Comparison of ENCODE assay signal across 8 mouse cellular contexts in genomic region chr2:164857101-164857821, GRCm38 (mm10). TPM values are rescaled to one million over a fixed set of nuclear protein-coding genes. Genes with fewer than 3 reads are reported as not detected.
DNase-seq lines count a peak whose midpoint lies in the region; ATAC-seq and TF ChIP-seq lines count a peak whose summit lies in the region.

Gene Pltp, minus strand, starts transcription at chr2:164857711.

- H3K4me2 ChIP-seq in intestine, embryonic 15.5 days (replicated peaks) = peak within 1 kb of the TSS; percentile 93
- H3K4me2 ChIP-seq in liver, embryonic 11.5 days = peak within 1 kb of the TSS; percentile 80
- H3K4me2 ChIP-seq in midbrain, postnatal 0 days (ENCODE audit: low read depth, low read length, poor library complexity, severe bottlenecking) = peak within 1 kb of the TSS; percentile 95

- 1% methylated on average over 47 of the region's 47 CpGs for WGBS in spleen, adult 2 months
- WGBS in intestine, embryonic 15.5 days = under 1% methylated on average over 44 of the region's 47 CpGs
- WGBS in liver, embryonic 11.5 days = 1% methylated on average over 47 of the region's 47 CpGs
- 1% methylated on average over 47 of the region's 47 CpGs for WGBS in midbrain, postnatal 0 days

- no peaks in the 10 kb centered on the region for H3K9me3 ChIP-seq in intestine, embryonic 15.5 days
- H3K9me3 ChIP-seq in liver, embryonic 11.5 days (ENCODE audit: control insufficient read depth, low read length) = no peaks in the 10 kb centered on the region
- H3K9me3 ChIP-seq in midbrain, postnatal 0 days (ENCODE audit: low read length) = no peaks in the 10 kb centered on the region

- peak within 1 kb of the TSS; percentile 48 for H3K9ac ChIP-seq in intestine, embryonic 15.5 days
- no peak within 1 kb of the TSS for H3K9ac ChIP-seq in liver, embryonic 11.5 days (ENCODE audit: low read depth, low read length)
- peak within 1 kb of the TSS; percentile 48 for H3K9ac ChIP-seq in midbrain, postnatal 0 days (replicated peaks; ENCODE audit: low read length, poor library complexity, severe bottlenecking)

- peaks cover 12% of the 10 kb centered on the region for H3K4me1 ChIP-seq in spleen, adult 2 months (ENCODE audit: control insufficient read depth, insufficient read depth, insufficient read length)
- H3K4me1 ChIP-seq in intestine, embryonic 15.5 days (replicated peaks) = peaks cover 39% of the 10 kb centered on the region
- H3K4me1 ChIP-seq in liver, embryonic 11.5 days (replicated peaks; ENCODE audit: control insufficient read depth, insufficient read depth, low read length) = peaks cover 15% of the 10 kb centered on the region
- 0 out of 2 replicates have a peak, but pooled peaks cover 3% of the 10 kb centered on the region for H3K4me1 ChIP-seq in midbrain, postnatal 0 days (ENCODE audit: insufficient read depth, low read length)

- TF ChIP-seq CTCF in spleen, adult 2 months (IDR thresholded peaks at IDR 0.05; ENCODE audit: extremely low read depth, insufficient read depth, insufficient read length, insufficient replicate concordance) = no peak
- TF ChIP-seq CTCF in midbrain, postnatal 0 days (IDR thresholded peaks at IDR 0.05) = no peak

- peak in 1 of 2 experiments; percentile 44 for DNase-seq in spleen, adult 2 months (ENCODE audit: low read depth in 1 of 2, low spot score in 2 of 2)
- no peak for DNase-seq in spleen, postnatal 4 days (ENCODE audit: low spot score in 2 of 2)
- peak; percentile 55 for DNase-seq in liver, embryonic 11.5 days (ENCODE audit: low spot score)
- peak; percentile 59 for DNase-seq in midbrain, postnatal 0 days (ENCODE audit: low spot score)
- DNase-seq in urinary bladder, postnatal 36 days (ENCODE audit: low spot score in 2 of 2) = peak; percentile 62 to 74

- H3K27ac ChIP-seq in spleen, adult 2 months (ENCODE audit: insufficient read depth, low read length) = no peak within 1 kb of the TSS
- no peak within 1 kb of the TSS for H3K27ac ChIP-seq in intestine, embryonic 15.5 days
- H3K27ac ChIP-seq in liver, embryonic 11.5 days (ENCODE audit: low read depth, low read length) = no peak within 1 kb of the TSS
- H3K27ac ChIP-seq in midbrain, postnatal 0 days (ENCODE audit: low read depth, low read length) = no peak within 1 kb of the TSS

- H3K36me3 ChIP-seq in spleen, adult 2 months (ENCODE audit: control insufficient read depth, insufficient read depth, low read length) = no peaks in the 10 kb centered on the region
- H3K36me3 ChIP-seq in intestine, embryonic 15.5 days = no peaks in the 10 kb centered on the region
- H3K36me3 ChIP-seq in liver, embryonic 11.5 days (ENCODE audit: control insufficient read depth, insufficient read depth, low read length) = no peaks in the 10 kb centered on the region
- no peaks in the 10 kb centered on the region for H3K36me3 ChIP-seq in midbrain, postnatal 0 days (ENCODE audit: insufficient read depth, low read length)

- H3K4me3 ChIP-seq in spleen, adult 2 months (ENCODE audit: extremely low read depth, insufficient read depth, insufficient read length) = peak within 1 kb of the TSS; percentile 65
- peak within 1 kb of the TSS; percentile 44 for H3K4me3 ChIP-seq in intestine, embryonic 15.5 days (replicated peaks)
- H3K4me3 ChIP-seq in liver, embryonic 11.5 days (ENCODE audit: low read depth, low read length) = peak within 1 kb of the TSS; percentile 52
- peak within 1 kb of the TSS; percentile 46 for H3K4me3 ChIP-seq in midbrain, postnatal 0 days (ENCODE audit: low read depth, low read length)

- TF ChIP-seq POLR2A in spleen, adult 2 months (IDR thresholded peaks at IDR 0.05; ENCODE audit: low read depth, low read length) = no peak

- ATAC-seq in common myeloid progenitor, adult 5-6 weeks (replicated peaks; ENCODE audit: low read depth, poor library complexity, severe bottlenecking) = peak; percentile 78
- peak; percentile 49 for ATAC-seq in granulocyte monocyte progenitor cell, adult 5-6 weeks (replicated peaks; ENCODE audit: poor library complexity, severe bottlenecking)
- peak; percentile 65 for ATAC-seq in intestine, embryonic 15.5 days
- peak; percentile 48; the same call in 1 of the 2 replicates for ATAC-seq in liver, embryonic 11.5 days (replicated peaks; ENCODE audit: low FRiP score)
- peak; percentile 78 for ATAC-seq in midbrain, postnatal 0 days (ENCODE audit: low FRiP score)

- H3K27me3 ChIP-seq in spleen, adult 2 months (ENCODE audit: control insufficient read depth, insufficient read depth, low read length) = peaks cover 10% of the 10 kb centered on the region
- H3K27me3 ChIP-seq in intestine, embryonic 15.5 days (replicated peaks) = peaks cover 30% of the 10 kb centered on the region
- H3K27me3 ChIP-seq in liver, embryonic 11.5 days (replicated peaks; ENCODE audit: control insufficient read depth, insufficient read depth, low read length) = peaks cover 53% of the 10 kb centered on the region
- H3K27me3 ChIP-seq in midbrain, postnatal 0 days (ENCODE audit: insufficient read depth, low read length) = peaks cover 22% of the 10 kb centered on the region

RNA-seq across cellular contexts. Expression of gene Pltp, which starts in this region (rescaled TPM):
- 48.3 and 51.8 TPM in 2 replicates for polyA plus RNA-seq in spleen, adult 2 months (2012; rRNA removed)
- not detected in 2 replicates for total RNA-seq in common myeloid progenitor, adult 5-6 weeks (2017)
- total RNA-seq in granulocyte monocyte progenitor cell, adult 5-6 weeks (2014; fragmentation: Nextera tagmentation) = not detected in 2 replicates
- not detected in 2 replicates for total RNA-seq in granulocyte monocyte progenitor cell, adult 5-6 weeks (2017)
- polyA plus RNA-seq in intestine, embryonic 15.5 days (2015; fragmentation: Nextera tagmentation; extraction: Ambion mirVana) = 28.7 and 29.5 TPM in 2 replicates
- polyA plus RNA-seq in liver, embryonic 11.5 days (2014; fragmentation: Nextera tagmentation; extraction: Ambion mirVana) = 9.9 and 10.7 TPM in 2 replicates
- 55.5 and 59.8 TPM in 2 replicates for total RNA-seq in midbrain, postnatal 0 days (2014; rRNA removed)
- polyA plus RNA-seq in midbrain, postnatal 0 days (2015; fragmentation: Nextera tagmentation; extraction: Ambion mirVana) = 85.5 and 87.7 TPM in 2 replicates

Comparison
In these comparisons a context has a peak if more than half of its experiments do, and no peak if none do; other contexts are left out.
1. RNA of gene Pltp (total RNA-seq): 55.5 to 59.8 TPM in midbrain, postnatal 0 days; not detected in common myeloid progenitor, adult 5-6 weeks and not detected in granulocyte monocyte progenitor cell, adult 5-6 weeks; every median in the first group is over 10 times any median in the second.
2. Peak in ATAC-seq in common myeloid progenitor, adult 5-6 weeks; RNA of the gene not detected or under 1 TPM.
3. Peak in ATAC-seq in granulocyte monocyte progenitor cell, adult 5-6 weeks; RNA of the gene not detected or under 1 TPM.
4. DNase-seq: peak in liver, embryonic 11.5 days (single experiment), midbrain, postnatal 0 days (single experiment) and urinary bladder, postnatal 36 days (2 of 2); none in spleen, postnatal 4 days (0 of 2).
5. Peak in every context shown above with its lines, with median percentiles within 50 percentile points of each other: H3K4me3 ChIP-seq, ATAC-seq and H3K4me2 ChIP-seq.